Mouse (Mus musculus) urinary bladder, postnatal 14 days (tissue): Measurements from ENCODE around the gene Bhlhb9.
A peak's percentile ranks its signal among the peaks of the same experiment; 100 is the strongest.
"Not testable (repeated sequence)": the region's sequence is repeated elsewhere in the genome, so short reads cannot be mapped to it uniquely, and the experiment has no call there.

Source experiments
- DNase-seq: peaks from one replicate; pipeline ENCODE4 v3.0.0; 2021; ENCODE audit warnings: low spot score

The Bhlhb9 gene

GRCm38 (mm10) chrX:135797212-135797644, at the start of gene Bhlhb9:
Gene Bhlhb9 (plus strand): TSS chrX:135797594.
- DNase-seq = peak; percentile 28

- DNase-seq = peak; percentile 61
Measured at GRCm38 (mm10) chrX:135752832-135753231, 44.6 kb upstream of the Bhlhb9 start.

GRCm38 (mm10) chrX:135761707-135762106, 35.7 kb upstream of the Bhlhb9 start:
- DNase-seq = no peak

DNA sequence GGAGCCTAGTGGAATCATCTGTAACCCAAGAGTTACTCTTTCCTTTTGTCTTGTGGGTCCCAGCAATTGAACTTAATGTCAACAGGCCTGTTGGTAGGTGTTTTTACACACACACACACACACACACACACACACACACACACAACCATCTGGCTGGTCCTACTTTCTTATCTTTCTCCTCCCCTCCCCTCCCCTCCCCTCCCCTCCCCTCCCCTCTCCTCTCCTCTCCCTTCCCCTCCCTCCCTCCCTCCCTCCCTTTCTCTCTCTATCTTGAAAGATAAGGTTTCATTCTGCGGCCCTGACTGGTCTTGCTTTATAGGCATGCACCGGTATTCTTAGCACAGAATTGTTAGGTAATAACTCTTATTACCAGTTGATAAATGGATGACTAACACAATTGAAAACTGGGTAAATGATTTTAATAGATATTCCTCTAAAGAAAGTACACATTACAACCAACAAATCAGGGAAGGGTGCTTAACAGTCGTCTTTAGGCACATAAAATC, 29.3 kb upstream of the Bhlhb9 start:
- no peak for DNase-seq

DNA sequence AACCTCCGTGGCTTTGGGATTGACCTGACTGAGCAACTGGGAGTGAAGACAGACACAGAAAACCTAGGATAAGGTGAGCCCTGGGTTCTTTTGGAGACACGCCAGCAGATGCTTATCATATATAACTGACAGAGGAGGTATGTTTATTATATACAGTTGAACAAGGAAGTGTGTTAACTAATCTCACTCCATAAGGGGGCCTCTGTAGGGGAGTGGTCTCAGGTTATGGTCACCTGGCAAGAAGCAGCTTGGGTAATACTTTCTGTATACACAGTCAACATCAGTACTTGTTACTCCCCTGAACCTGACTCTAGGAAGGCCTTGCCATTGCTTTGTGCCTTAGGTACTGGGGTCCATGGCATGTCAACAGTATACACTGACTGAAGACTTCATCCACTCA, 28.8 kb upstream of the Bhlhb9 start:
- peak; percentile 7 for DNase-seq

- DNase-seq = no peak
Measured at GRCm38 (mm10) chrX:135791536-135791935, 5.9 kb upstream of the Bhlhb9 start.

DNA sequence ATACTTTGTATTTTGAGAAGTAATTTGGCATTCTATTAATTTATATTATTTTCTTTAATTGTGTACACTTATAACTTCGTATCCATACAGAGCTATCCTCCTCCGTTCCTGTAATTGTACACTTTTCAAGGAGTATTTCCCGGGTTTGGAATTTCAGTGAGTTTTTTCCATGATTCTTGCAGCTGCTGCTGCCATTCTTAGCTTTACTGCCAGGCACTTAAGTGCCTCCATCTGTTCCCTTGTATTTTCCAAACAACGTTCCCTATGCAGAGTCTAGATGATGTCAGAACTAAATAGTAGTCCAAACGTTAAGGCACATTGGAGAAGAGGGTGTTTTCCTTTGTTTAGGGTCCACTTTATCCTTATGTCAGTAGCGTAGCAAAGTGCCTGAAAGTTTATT, 5.1 kb upstream of the Bhlhb9 start:
- no peak for DNase-seq

DNA sequence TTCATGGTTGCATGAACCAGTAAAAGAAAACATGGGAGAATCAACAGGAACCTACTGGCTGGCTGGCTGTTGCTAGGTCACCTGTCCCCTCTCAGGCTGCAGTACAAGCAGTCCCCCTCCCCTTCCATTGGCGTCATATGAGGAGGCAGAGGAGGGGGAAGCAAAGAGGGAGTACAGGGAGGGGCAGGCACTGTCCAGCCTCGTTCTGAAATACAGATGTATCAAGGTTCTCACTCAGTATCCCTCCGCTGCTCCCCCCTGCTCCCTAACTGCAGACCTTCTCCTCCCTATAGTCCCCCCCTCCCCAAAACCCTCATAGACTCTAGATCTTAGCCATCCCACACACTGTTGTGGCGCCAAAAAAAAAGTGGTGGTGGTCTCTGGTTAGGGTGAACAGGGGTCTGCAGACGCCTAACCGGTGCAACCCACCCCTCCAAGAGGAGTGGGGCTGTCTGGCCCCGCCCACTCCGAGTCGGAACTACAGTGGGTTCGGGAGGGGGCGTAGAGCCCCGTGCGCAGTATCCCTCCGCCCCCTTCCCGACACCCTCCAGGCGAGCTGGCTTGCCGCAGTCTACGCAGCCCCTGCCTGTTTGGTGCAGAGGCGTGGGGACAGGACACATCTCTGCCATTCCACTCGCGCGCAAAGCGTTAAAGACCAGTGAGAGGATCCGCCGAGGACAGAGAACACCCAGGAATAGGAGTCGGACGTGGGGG, 1.6 kb upstream of the Bhlhb9 start:
- peak; percentile 13 for DNase-seq

- DNase-seq = not testable (repeated sequence)
Measured at GRCm38 (mm10) chrX:135796305-135797211, 836 bp upstream of the Bhlhb9 start.

GRCm38 (mm10) chrX:135804149-135804548, 6.8 kb downstream of the Bhlhb9 start:
- no peak for DNase-seq

GRCm38 (mm10) chrX:135805780-135806179, 8.4 kb downstream of the Bhlhb9 start:
- peak; percentile 32 for DNase-seq

GRCm38 (mm10) chrX:135835896-135836295, 38.5 kb downstream of the Bhlhb9 start:
- DNase-seq = not testable (repeated sequence)

- DNase-seq = no peak
Measured at GRCm38 (mm10) chrX:135837896-135838295, 40.5 kb downstream of the Bhlhb9 start.

- DNase-seq = peak; percentile 3
Measured at GRCm38 (mm10) chrX:135838521-135839360, 41.3 kb downstream of the Bhlhb9 start, which contains the start of gene Gprasp2. Gene Gprasp2 (plus strand): TSS chrX:135839034.

DNA sequence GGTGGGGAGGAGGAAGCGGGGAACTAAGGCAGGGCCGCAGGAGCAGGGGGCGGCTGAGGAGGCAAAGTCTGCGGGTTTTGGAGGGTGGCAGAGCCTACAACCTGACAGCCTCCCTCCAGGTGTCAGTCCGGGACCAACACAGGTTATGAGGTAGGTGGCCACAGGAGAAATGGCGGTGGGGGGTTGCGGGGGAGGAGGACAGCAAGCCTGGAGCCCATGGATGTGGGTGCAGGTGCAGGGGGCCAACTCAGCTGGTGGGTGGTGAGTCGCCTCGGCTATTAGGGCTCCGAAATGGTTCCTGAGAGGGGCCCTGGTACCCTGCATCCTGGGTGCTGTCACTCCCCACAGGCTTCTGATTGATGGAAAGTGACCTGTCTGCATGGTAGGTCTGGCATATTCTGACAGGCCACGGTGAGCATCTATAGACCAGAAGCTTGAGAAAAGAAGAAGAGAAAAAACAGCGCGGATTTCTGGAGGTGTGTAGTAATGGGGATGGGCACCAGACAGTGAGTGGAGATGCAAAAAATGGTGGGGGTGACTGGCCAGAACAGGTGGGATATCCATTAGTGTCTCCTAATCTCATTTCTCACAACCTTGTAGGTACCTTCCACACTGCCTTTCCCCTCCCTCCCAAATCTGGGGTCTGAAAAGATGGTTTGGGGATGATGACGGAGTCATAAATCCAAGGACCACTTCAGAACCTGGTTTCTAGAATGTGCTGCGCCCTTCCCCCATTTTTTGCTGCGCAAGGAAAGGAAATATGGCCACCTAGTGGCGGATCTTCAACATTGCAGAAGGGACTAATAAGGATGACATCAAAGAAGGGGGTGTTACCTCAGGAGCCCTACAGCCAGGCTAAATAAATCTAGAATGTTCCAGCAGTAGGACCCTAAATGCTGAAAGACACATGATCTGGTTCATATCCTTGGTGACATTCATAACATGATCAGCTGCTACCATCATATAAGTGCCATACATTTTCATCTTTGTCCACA, 42.3 kb downstream of the Bhlhb9 start:
- peak; percentile 21 for DNase-seq

GRCm38 (mm10) chrX:135866806-135867205, 69.4 kb downstream of the Bhlhb9 start:
- not testable (repeated sequence) for DNase-seq

DNA sequence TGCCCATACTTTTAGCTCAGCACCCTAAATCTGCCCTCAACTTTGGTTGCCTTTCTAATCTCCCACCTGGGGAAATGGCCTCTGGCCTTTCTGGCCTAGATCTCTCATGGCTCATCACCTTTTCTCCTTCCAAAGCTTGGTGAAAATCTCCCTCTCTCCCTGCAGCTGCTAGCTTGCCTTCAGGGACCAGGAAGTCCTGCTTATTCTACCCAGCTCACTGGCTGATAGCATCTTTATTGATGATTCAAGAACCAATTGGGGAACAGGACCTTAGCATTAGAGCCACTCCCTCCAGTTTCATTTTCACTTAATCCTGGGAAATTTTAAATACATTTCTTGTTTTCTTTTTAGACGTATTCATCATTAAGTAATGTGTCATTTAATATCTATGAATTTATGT, 79.3 kb downstream of the Bhlhb9 start:
- no peak for DNase-seq

DNA sequence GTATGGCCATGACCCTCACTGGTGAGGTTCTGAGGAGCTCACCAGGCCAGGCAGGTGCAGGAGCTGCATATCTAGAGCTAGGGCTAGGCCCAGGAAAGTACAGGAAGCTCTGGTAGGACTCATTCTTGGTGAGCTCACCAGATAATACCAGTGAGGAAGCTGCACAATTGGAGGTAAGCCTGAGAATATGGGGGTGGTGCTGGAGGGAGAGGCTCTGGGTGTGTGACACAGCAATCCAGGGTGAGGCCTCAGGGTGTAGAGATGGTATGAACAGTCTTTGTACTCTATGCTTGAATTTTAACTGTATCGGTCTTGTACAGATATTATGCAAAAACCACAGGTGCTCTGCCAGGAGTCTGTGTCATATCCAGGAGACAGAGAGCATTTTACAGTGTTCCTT, 82.2 kb downstream of the Bhlhb9 start:
- DNase-seq = no peak

DNA sequence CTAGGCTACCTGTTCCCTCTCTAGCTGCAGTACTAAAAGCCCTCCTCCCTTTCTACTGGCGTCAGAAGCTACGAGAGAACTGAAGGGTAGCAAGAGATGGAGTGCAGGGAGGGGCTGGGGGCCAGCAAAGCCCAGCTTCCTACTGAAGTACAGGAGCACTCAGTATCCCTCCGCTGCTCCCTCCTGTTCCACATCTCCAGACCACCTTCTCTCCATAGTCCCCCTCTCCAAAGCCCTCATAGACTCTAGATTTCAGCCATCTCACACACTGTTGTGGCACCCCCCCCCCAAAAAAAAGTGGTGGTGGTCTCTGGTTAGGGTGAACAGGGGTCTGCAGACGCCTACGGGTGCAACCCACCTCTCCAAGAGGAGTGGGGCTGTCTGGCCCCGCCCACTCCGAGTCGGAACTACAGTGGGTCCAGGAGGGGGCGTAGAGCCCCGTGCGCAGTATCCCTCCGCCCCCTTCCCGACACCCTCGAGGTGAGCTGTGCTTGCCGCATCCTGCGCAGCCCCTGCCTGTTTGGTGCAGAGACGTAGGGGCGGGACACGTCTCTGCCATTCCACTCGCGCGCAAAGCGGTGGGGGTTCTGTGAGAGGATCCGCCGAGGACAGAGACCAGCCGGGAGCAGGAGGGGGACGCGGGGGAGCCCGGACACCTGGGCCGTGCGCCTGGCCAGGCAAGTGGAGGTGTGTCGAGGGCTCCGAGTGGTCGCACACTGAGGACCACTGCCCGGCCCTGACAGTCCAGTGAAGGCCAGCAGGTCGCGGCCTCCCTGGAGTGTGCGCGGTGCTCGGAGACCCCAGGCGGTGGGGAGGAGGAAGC, 88.2 kb downstream of the Bhlhb9 start:
- DNase-seq = peak; percentile 64

DNA sequence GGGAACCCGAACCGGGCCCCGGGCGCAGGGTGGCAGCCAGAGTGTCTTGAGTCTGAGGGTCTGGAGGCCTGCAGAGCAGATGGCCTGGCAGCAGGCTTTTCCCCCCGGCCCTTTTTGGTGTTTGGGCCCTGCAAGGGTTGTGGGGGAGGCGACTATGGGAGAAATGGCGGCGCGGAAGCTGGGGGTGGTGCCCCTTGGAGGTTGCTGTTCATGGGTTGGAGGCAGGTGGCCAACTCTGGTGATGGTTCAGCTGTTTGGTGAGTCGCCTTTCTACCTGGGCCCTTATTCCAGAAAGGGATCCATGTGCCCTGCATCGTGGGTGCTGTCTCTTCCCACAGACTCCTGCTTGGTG, 88.8 kb downstream of the Bhlhb9 start:
- peak; percentile 11 for DNase-seq
